Mouse (Mus musculus): ENCODE measurements at regions not wholly inside any gene's neighbourhood (a gene's known extent, or its start where the extent isn't known, plus 50 kb on each side); places are given as distances from the start of the nearest gene placed in this dataset.

GRCm38 (mm10) chr7:138551629-138552028, 154.1 kb upstream of the Tcerg1l start:
- WGBS: 83% methylated on average over 10 of the region's 10 CpGs
- no peak overlapping the region for H3K27ac ChIP-seq

GRCm38 (mm10) chr7:138547881-138548280, 150.4 kb upstream of the Tcerg1l start:
- 72% methylated on average over 7 of the region's 7 CpGs for WGBS
- Histone ChIP-seq H3K4me3 (no peak overlapping the region), H3K36me3 (no peaks in the 10 kb centered on the region), H3K4me2 (no peak overlapping the region), H3K4me1 (no peaks in the 10 kb centered on the region), H3K27ac (no peak overlapping the region), H3K9ac (no peak overlapping the region), H3K9me3 (no peaks in the 10 kb centered on the region), H3K27me3 (no peaks in the 10 kb centered on the region)
- no peak for ATAC-seq (ENCODE audit: insufficient number of reproducible peaks, insufficient read depth, low FRiP score, low TSS enrichment, low read depth)

More at GRCm38 (mm10) chr7:138551629-138552028, 154.1 kb upstream of the Tcerg1l start:
- no peaks in the 10 kb centered on the region for H3K36me3 ChIP-seq
- H3K4me3 ChIP-seq: no peak overlapping the region
- H3K4me1 ChIP-seq: no peaks in the 10 kb centered on the region
- H3K9me3 ChIP-seq: no peaks in the 10 kb centered on the region
- no peak overlapping the region for H3K4me2 ChIP-seq
- no peak for ATAC-seq (ENCODE audit: insufficient number of reproducible peaks, insufficient read depth, low FRiP score, low TSS enrichment, low read depth)
- H3K9ac ChIP-seq: no peak overlapping the region
- no peaks in the 10 kb centered on the region for H3K27me3 ChIP-seq

GRCm38 (mm10) chr7:138538048-138538831, 140.7 kb upstream of the Tcerg1l start:
- Histone ChIP-seq H3K4me3 (no peak overlapping the region), H3K4me2 (no peak overlapping the region), H3K27me3 (no peaks in the 10 kb centered on the region), H3K36me3 (no peaks in the 10 kb centered on the region), H3K4me1 (no peaks in the 10 kb centered on the region), H3K9me3 (no peaks in the 10 kb centered on the region), H3K9ac (no peak overlapping the region), H3K27ac (no peak overlapping the region)
- no peak for ATAC-seq (ENCODE audit: insufficient number of reproducible peaks, insufficient read depth, low FRiP score, low TSS enrichment, low read depth)
- WGBS: 78% methylated on average over 18 of the region's 18 CpGs

DNA sequence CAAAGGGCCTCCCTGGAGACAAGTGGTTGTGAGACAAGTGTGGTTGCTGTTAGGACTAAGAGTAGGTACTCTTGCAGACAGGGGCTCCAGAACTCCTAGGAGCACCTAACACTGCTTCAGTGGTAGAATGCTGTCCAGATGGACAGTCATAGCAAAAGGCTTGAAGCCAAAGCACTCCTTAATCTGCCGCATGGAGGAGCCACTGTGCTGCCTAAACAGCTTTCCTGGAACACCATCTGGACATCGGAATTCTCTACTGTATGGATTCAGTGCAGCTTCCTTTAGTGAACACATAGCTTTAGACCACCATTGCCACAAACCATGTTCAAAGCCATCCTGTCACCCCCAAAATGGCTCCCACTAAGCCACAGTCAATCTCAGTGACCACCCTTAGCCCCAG, 128.6 kb upstream of the Tcerg1l start:
- no peaks in the 10 kb centered on the region for H3K4me1 ChIP-seq
- H3K4me2 ChIP-seq: no peak overlapping the region
- 94% methylated on average over 2 of the region's 2 CpGs for WGBS
- H3K9me3 ChIP-seq: no peaks in the 10 kb centered on the region
- ATAC-seq (ENCODE audit: insufficient number of reproducible peaks, insufficient read depth, low FRiP score, low TSS enrichment, low read depth): no peak
- no peak overlapping the region for H3K27ac ChIP-seq
- H3K4me3 ChIP-seq: no peak overlapping the region
- no peak overlapping the region for H3K9ac ChIP-seq
- no peaks in the 10 kb centered on the region for H3K36me3 ChIP-seq
- no peaks in the 10 kb centered on the region for H3K27me3 ChIP-seq

GRCm38 (mm10) chr7:138524936-138525335, 127.4 kb upstream of the Tcerg1l start:
- ATAC-seq (ENCODE audit: insufficient number of reproducible peaks, insufficient read depth, low FRiP score, low TSS enrichment, low read depth): no peak
- no peak overlapping the region for H3K4me3 ChIP-seq
- no peak overlapping the region for H3K9ac ChIP-seq
- 85% methylated on average over 3 of the region's 3 CpGs for WGBS
- no peaks in the 10 kb centered on the region for H3K4me1 ChIP-seq
- no peaks in the 10 kb centered on the region for H3K27me3 ChIP-seq
- no peaks in the 10 kb centered on the region for H3K9me3 ChIP-seq
- no peak overlapping the region for H3K4me2 ChIP-seq
- no peak overlapping the region for H3K27ac ChIP-seq
- H3K36me3 ChIP-seq: no peaks in the 10 kb centered on the region

- Histone ChIP-seq H3K4me2 (no peak overlapping the region), H3K27me3 (no peaks in the 10 kb centered on the region), H3K36me3 (no peaks in the 10 kb centered on the region), H3K4me1 (no peaks in the 10 kb centered on the region), H3K4me3 (no peak overlapping the region), H3K9me3 (no peaks in the 10 kb centered on the region), H3K27ac (no peak overlapping the region), H3K9ac (no peak overlapping the region)
- WGBS: 86% methylated on average over 2 of the region's 2 CpGs
- no peak for ATAC-seq (ENCODE audit: insufficient number of reproducible peaks, insufficient read depth, low FRiP score, low TSS enrichment, low read depth)
Measured at GRCm38 (mm10) chr7:138514171-138514570, 116.6 kb upstream of the Tcerg1l start.

DNA sequence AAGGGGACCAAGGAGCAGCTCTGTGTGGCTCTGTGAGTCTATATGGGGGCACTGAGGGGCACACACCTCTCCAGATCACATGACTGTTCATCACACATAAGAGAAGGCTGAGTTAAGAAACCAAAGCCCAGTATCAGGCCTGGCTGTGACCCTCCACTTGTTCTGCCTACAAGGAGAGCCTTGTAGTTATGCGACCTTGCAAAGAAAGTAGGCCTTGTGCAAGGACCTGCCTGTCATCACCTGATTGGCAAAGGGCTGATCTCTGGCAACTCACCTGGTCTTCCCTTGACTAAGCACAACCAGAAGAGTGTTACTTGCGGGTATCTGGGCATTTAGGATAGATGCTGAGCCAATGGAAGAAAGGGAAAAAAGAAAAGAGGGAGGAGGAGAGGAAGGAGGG, 107.7 kb upstream of the Tcerg1l start:
- ATAC-seq (ENCODE audit: insufficient number of reproducible peaks, insufficient read depth, low FRiP score, low TSS enrichment, low read depth): no peak
- H3K9me3 ChIP-seq: no peaks in the 10 kb centered on the region
- WGBS: 83% methylated on average over 2 of the region's 2 CpGs

DNA sequence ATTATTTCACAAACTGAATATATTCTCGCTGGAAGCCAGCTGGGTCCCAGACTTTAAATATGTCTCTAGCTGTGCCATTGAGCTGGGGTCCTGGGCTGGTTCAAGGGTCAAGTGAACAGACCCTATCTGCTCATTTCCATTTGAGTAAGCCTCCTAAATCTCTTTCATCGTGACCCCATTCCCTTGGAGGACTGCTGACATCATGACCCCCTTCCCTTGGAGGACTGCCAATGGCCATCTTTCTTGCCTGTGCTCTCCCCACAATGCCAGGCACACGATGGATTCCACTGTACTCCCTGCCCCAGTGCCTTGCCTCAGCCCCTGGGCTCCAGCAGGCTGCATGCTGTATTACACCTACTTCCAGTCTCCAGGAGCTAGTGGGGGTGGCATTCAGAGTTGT, 106.5 kb upstream of the Tcerg1l start:
- Histone ChIP-seq H3K9me3 (no peaks in the 10 kb centered on the region), H3K4me2 (no peak overlapping the region), H3K27me3 (peaks cover 2% of the 10 kb centered on the region; the same call in 1 of the 2 replicates), H3K36me3 (no peaks in the 10 kb centered on the region), H3K9ac (no peak overlapping the region), H3K4me1 (0 out of 2 replicates have a peak, but pooled peaks cover 5% of the 10 kb centered on the region), H3K27ac (no peak overlapping the region), H3K4me3 (no peak overlapping the region)
- WGBS: 66% methylated on average over 3 of the region's 3 CpGs
- ATAC-seq (ENCODE audit: insufficient number of reproducible peaks, insufficient read depth, low FRiP score, low TSS enrichment, low read depth): no peak

More for the DNA sequence above, 107.7 kb upstream of the Tcerg1l start:
- Histone ChIP-seq H3K27ac (no peak overlapping the region), H3K4me3 (no peak overlapping the region), H3K9ac (no peak overlapping the region), H3K27me3 (peaks cover 2% of the 10 kb centered on the region; the same call in 1 of the 2 replicates), H3K36me3 (no peaks in the 10 kb centered on the region), H3K4me2 (no peak overlapping the region), H3K4me1 (0 out of 2 replicates have a peak, but pooled peaks cover 5% of the 10 kb centered on the region)

DNA sequence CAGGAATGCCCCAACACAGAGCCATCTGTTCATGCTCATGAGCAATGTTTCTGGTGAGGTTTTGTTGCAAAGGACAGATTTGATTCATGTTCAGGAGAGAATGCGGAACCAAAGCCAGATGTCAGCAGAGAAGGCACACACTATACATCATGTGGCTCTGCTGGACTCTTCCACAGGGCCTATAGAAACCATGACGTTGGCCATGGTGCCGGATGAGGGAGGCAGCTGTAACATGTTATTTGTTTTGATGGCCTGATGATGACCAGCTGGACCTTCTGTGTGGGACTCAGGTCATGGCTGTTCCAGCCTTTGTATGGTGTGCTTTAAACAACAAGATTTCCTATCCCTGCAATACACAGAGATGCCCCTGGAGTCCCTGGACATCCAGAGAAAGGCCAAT, 105.5 kb upstream of the Tcerg1l start:
- Histone ChIP-seq H3K27me3 (0 out of 2 replicates have a peak, but pooled peaks cover 2% of the 10 kb centered on the region), H3K4me1 (0 out of 2 replicates have a peak, but pooled peaks cover 5% of the 10 kb centered on the region), H3K9me3 (no peaks in the 10 kb centered on the region), H3K4me2 (no peak overlapping the region), H3K36me3 (no peaks in the 10 kb centered on the region), H3K9ac (no peak overlapping the region), H3K27ac (no peak overlapping the region), H3K4me3 (no peak overlapping the region)
- no peak for ATAC-seq (ENCODE audit: insufficient number of reproducible peaks, insufficient read depth, low FRiP score, low TSS enrichment, low read depth)
- 66% methylated on average over 3 of the region's 3 CpGs for WGBS

- H3K4me1 ChIP-seq: 0 out of 2 replicates have a peak, but pooled peaks cover 5% of the 10 kb centered on the region
- no peak overlapping the region for H3K27ac ChIP-seq
- no peak overlapping the region for H3K4me3 ChIP-seq
- no peaks in the 10 kb centered on the region for H3K9me3 ChIP-seq
- 0 out of 2 replicates have a peak, but pooled peaks cover 2% of the 10 kb centered on the region for H3K27me3 ChIP-seq
- no peak overlapping the region for H3K9ac ChIP-seq
- 76% methylated on average over 14 of the region's 14 CpGs for WGBS
- no peak overlapping the region for H3K4me2 ChIP-seq
- no peak for ATAC-seq (ENCODE audit: insufficient number of reproducible peaks, insufficient read depth, low FRiP score, low TSS enrichment, low read depth)
- H3K36me3 ChIP-seq: no peaks in the 10 kb centered on the region
Measured at GRCm38 (mm10) chr7:138501347-138502014, 104.0 kb upstream of the Tcerg1l start.

DNA sequence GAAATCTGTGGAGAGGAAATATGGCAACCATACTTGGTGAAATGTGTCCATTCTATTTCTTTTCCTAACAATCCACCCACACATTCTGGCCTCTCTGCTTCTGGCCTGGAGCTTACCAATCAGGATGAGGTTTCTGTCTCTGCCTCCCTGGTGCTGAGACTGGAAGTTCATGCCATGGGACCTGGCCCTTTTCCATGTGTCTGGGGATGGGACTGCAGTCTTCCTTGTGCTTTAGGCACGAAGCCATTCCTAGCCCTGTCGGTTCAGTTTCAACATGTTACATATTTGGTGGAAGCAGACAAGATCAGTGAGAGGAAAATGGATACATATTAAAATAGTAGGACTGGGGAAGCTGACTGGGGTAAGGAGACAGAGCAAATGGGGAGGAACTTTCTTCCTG, 100.2 kb upstream of the Tcerg1l start:
- Histone ChIP-seq H3K4me2 (no peak overlapping the region), H3K4me3 (no peak overlapping the region), H3K9ac (no peak overlapping the region), H3K27ac (no peak overlapping the region), H3K36me3 (no peaks in the 10 kb centered on the region), H3K4me1 (0 out of 2 replicates have a peak, but pooled peaks cover 1% of the 10 kb centered on the region), H3K9me3 (no peaks in the 10 kb centered on the region), H3K27me3 (no peaks in the 10 kb centered on the region)
- 72% methylated on average over 2 of the region's 2 CpGs for WGBS
- ATAC-seq (ENCODE audit: insufficient number of reproducible peaks, insufficient read depth, low FRiP score, low TSS enrichment, low read depth): no peak

GRCm38 (mm10) chr7:138497202-138497601, 99.7 kb upstream of the Tcerg1l start:
- ATAC-seq (ENCODE audit: insufficient number of reproducible peaks, insufficient read depth, low FRiP score, low TSS enrichment, low read depth): no peak
- H3K4me1 ChIP-seq: no peaks in the 10 kb centered on the region
- no peak overlapping the region for H3K9ac ChIP-seq
- no peaks in the 10 kb centered on the region for H3K36me3 ChIP-seq
- H3K4me2 ChIP-seq: no peak overlapping the region
- H3K27me3 ChIP-seq: no peaks in the 10 kb centered on the region
- no peak overlapping the region for H3K4me3 ChIP-seq
- no peak overlapping the region for H3K27ac ChIP-seq
- WGBS: 57% methylated on average over 6 of the region's 6 CpGs
- no peaks in the 10 kb centered on the region for H3K9me3 ChIP-seq
